Mouse (Mus musculus) kidney, embryonic 15.5 days (tissue): ENCODE data around the gene Oog3. TPM values are rescaled to one million over a fixed set of nuclear protein-coding genes. Genes with fewer than 3 reads are reported as not detected.

Experiments used
- ATAC-seq: fragments of 200-750 bp; cut with Nextera tagmentation; replicated peaks from 2 replicates; pipeline ENCODE4 v1.8.0; 2017; ENCODE audit warnings: moderate TSS enrichment; ENCODE audit not compliant: low FRiP score
- H3K27ac ChIP-seq: fragments of 300-500 bp; sonication (generic); 2 replicates; pipeline ENCODE4 v1.5.1; 2015; ENCODE audit warnings: mild to moderate bottlenecking, inconsistent platforms
- H3K27me3 ChIP-seq: fragments of 300-500 bp; sonication (generic); 2 replicates; pipeline ENCODE4 v1.6.1; 2015; ENCODE audit warnings: inconsistent platforms
- H3K36me3 ChIP-seq: fragments of 300-500 bp; sonication (generic); 2 replicates; pipeline ENCODE4 v1.6.1; 2015; ENCODE audit warnings: inconsistent platforms
- H3K4me1 ChIP-seq: fragments of 300-500 bp; sonication (generic); 2 replicates; pipeline ENCODE4 v1.6.1; 2015; ENCODE audit warnings: inconsistent platforms
- H3K4me2 ChIP-seq: fragments of 300-500 bp; sonication (generic); 2 replicates; pipeline ENCODE4 v1.6.1; 2015; ENCODE audit warnings: moderate library complexity, mild to moderate bottlenecking, inconsistent platforms
- H3K4me3 ChIP-seq: fragments of 300-500 bp; sonication (generic); replicated peaks from 2 replicates; pipeline ENCODE4 v1.5.1; 2015; ENCODE audit warnings: mild to moderate bottlenecking, inconsistent platforms
- H3K9ac ChIP-seq: fragments of 300-500 bp; sonication (generic); 2 replicates; pipeline ENCODE4 v1.6.1; 2015; ENCODE audit warnings: mild to moderate bottlenecking, inconsistent platforms
- H3K9me3 ChIP-seq: fragments of 300-500 bp; sonication (generic); replicated peaks from 2 replicates; pipeline ENCODE4 v1.6.1; 2016; ENCODE audit warnings: inconsistent platforms
- WGBS: fragments of 180-500 bp; shearing (Covaris S2); methylation state at CpG from one replicate; pipeline ENCODE4 v1.1.7; 2015; ENCODE audit warnings: mixed read lengths; 5-methylcytosine and 5-hydroxymethylcytosine counted together
- polyA plus RNA-seq: library from polyadenylated mRNA; unstranded; fragments of >200 nt; fragmentation: Nextera tagmentation; extraction: Ambion mirVana; gene quantifications from 2 replicates; pipeline ENCODE4 v1.2.1, GENCODE M21; 2015

The Oog3 gene
- polyA plus RNA-seq, result not detected in 2 replicates

- no peak for ATAC-seq
- no peaks in the 10 kb centered on the region for H3K27me3 ChIP-seq
- 83% methylated on average over 1 of the region's 1 CpGs for WGBS
Measured at GRCm38 (mm10) chr4:144162563-144162962, at the start of gene Oog3. TSS of gene Oog3 (minus strand) at chr4:144162663.

DNA sequence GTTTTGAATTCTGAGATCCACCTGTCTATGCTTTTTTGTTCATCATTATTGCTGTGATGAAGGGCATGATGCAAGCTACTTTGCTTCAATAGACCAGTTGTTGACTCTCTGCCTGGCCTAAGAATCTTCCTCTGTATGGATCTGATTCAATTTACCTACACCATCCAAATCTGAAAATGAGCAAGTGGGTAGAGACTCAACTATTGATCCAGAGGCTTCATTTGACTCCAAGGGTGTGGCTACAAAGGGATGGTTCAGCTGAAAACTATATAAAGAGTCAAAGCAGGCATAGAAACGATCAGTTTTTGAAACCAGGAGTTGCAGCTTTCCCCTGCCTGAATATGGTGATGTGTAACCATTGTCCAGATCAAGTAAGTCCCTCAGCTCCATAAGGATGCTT is 28.0 kb upstream of the Oog3 start, which contains the start of gene Oog2:
Oog2 (plus strand) TSS at position 301 of the 400 bp plus-strand sequence.
- peaks cover 8% of the 10 kb centered on the region for H3K9me3 ChIP-seq
- H3K4me2 ChIP-seq, result no peak within 1 kb of the TSS
- no peak within 1 kb of the TSS for H3K27ac ChIP-seq
- H3K4me3 ChIP-seq, result no peak within 1 kb of the TSS
- no peaks in the 10 kb centered on the region for H3K36me3 ChIP-seq
- no peak within 1 kb of the TSS for H3K9ac ChIP-seq
- 20% methylated on average over 1 of the region's 1 CpGs for WGBS
- no peaks in the 10 kb centered on the region for H3K4me1 ChIP-seq
- no peak for ATAC-seq
- no peaks in the 10 kb centered on the region for H3K27me3 ChIP-seq

More at GRCm38 (mm10) chr4:144162563-144162962, at the start of gene Oog3:
- no peaks in the 10 kb centered on the region for H3K36me3 ChIP-seq
- no peak within 1 kb of the TSS for H3K4me2 ChIP-seq
- peaks cover 15% of the 10 kb centered on the region for H3K9me3 ChIP-seq
- H3K27ac ChIP-seq, result no peak within 1 kb of the TSS
- no peak within 1 kb of the TSS for H3K4me3 ChIP-seq
- no peaks in the 10 kb centered on the region for H3K4me1 ChIP-seq
- H3K9ac ChIP-seq, result no peak within 1 kb of the TSS

Other genes starting within 250 kb of the Oog3 start
- gene Pramef25, start 211.6 kb downstream of the Oog3 start, polyA plus RNA-seq, result not detected in 2 replicates
- not detected in 2 replicates for gene Gm13101, start 195.7 kb downstream of the Oog3 start, polyA plus RNA-seq
- not detected in 2 replicates for gene Pramef17, start 168.3 kb downstream of the Oog3 start, polyA plus RNA-seq
- not detected in 2 replicates for gene Pramel4, start 103.5 kb downstream of the Oog3 start, polyA plus RNA-seq
- gene Gm13102, start 56.2 kb downstream of the Oog3 start, polyA plus RNA-seq, result not detected in 2 replicates
- gene Oog2, start 28.1 kb upstream of the Oog3 start, polyA plus RNA-seq, result not detected in 2 replicates
- gene C87977, start 50.7 kb upstream of the Oog3 start, polyA plus RNA-seq, result not detected in 2 replicates
- not detected in 2 replicates for gene Pramel5, start 117.8 kb upstream of the Oog3 start, polyA plus RNA-seq
- gene Gm13128, start 167.6 kb upstream of the Oog3 start, polyA plus RNA-seq, result not detected in 2 replicates
- gene Gm13119, start 195.3 kb upstream of the Oog3 start, polyA plus RNA-seq, result not detected in 2 replicates
- not detected in 2 replicates for gene Pramef20, start 215.3 kb upstream of the Oog3 start, polyA plus RNA-seq
- 0.17 and 0.21 TPM in 2 replicates for gene Pramef12, start 245.8 kb upstream of the Oog3 start, polyA plus RNA-seq